Mouse (Mus musculus) ES-E14 (cell line): ENCODE data around the gene Pakap. TPM values are rescaled to one million over a fixed set of nuclear protein-coding genes. Genes with fewer than 3 reads are reported as not detected.
A peak's percentile ranks its signal among the peaks of the same experiment; 100 is the strongest.

Source experiments
- DNase-seq: peaks from one replicate; pipeline ENCODE4 v3.0.0-alpha.2; 2013; ENCODE audit warnings: low read depth, low spot score
- H3K27ac ChIP-seq: 2 replicates; pipeline ENCODE4 v1.5.1; 2012; ENCODE audit warnings: low read depth, mild to moderate bottlenecking, low read length, moderate library complexity, mixed read lengths; ENCODE audit not compliant: poor library complexity, insufficient read depth, severe bottlenecking
- H3K36me3 ChIP-seq: 2 replicates; pipeline ENCODE4 v1.6.1; 2012; ENCODE audit warnings: mild to moderate bottlenecking, low read length, moderate library complexity, mixed read lengths; ENCODE audit not compliant: control insufficient read depth, poor library complexity, insufficient read depth, severe bottlenecking
- H3K4me1 ChIP-seq, 2 experiments: fragments of 150-350 bp in 1 of 2; sonication (generic) in 1 of 2; 2 replicates each; pipeline ENCODE4 v1.6.1; 2012; ENCODE audit warnings: low read length in 2 of 2, mild to moderate bottlenecking in 1 of 2, mixed read lengths in 1 of 2; ENCODE audit not compliant: control insufficient read depth in 2 of 2, insufficient read depth in 2 of 2, poor library complexity in 1 of 2
- H3K4me3 ChIP-seq, 2 experiments: fragments of 150-350 bp in 1 of 2; sonication (generic) in 1 of 2; 2 replicates each; pipeline ENCODE4 v1.5.1; 2012; ENCODE audit warnings: low read length in 2 of 2, low read depth in 1 of 2, mild to moderate bottlenecking in 1 of 2, mixed read lengths in 1 of 2; ENCODE audit not compliant: insufficient read depth in 1 of 2, poor library complexity in 1 of 2, severe bottlenecking in 1 of 2
- H3K9ac ChIP-seq: 2 replicates; pipeline ENCODE4 v1.6.1; 2012; ENCODE audit warnings: low read depth, mild to moderate bottlenecking, low read length, mixed read lengths; ENCODE audit not compliant: poor library complexity, insufficient read depth, severe bottlenecking
- H3K9me3 ChIP-seq: fragments of 150-350 bp; sonication (generic); 2 replicates; pipeline ENCODE4 v1.6.1; 2012; ENCODE audit warnings: low read depth, mild to moderate bottlenecking, low read length; ENCODE audit not compliant: control insufficient read depth, insufficient read depth
- CHD2 ChIP-seq: IDR thresholded peaks from 2 replicates; pipeline ENCODE4 v1.6.1; 2014; ENCODE audit warnings: mild to moderate bottlenecking, low read depth, low read length, inconsistent platforms
- HCFC1 ChIP-seq: IDR thresholded peaks from 2 replicates; pipeline ENCODE4 v1.6.1; 2012; ENCODE audit warnings: low read length, inconsistent platforms, borderline replicate concordance; ENCODE audit not compliant: insufficient read depth
- MAFK ChIP-seq: IDR thresholded peaks from 2 replicates; pipeline ENCODE4 v1.6.1; 2014; ENCODE audit warnings: mild to moderate bottlenecking, low read depth, low read length, inconsistent platforms; ENCODE audit not compliant: insufficient read depth
- ZC3H11A ChIP-seq: IDR thresholded peaks from 2 replicates; pipeline ENCODE4 v1.6.1; 2012; ENCODE audit warnings: low read depth, mild to moderate bottlenecking, inconsistent platforms, low read length, borderline replicate concordance
- ZNF384 ChIP-seq: IDR thresholded peaks from 2 replicates; pipeline ENCODE4 v1.6.1; 2012; ENCODE audit warnings: low read depth, low read length, inconsistent platforms
- in situ Hi-C, 2 experiments: fragments of 600-800 bp; cut with MboI; formaldehyde crosslinking; loops; one replicate each; pipeline ENCODE4 v1.15.1; 2025; ENCODE audit warnings: low sequenced_read_pairs in 2 of 2, inconsistent platforms in 1 of 2; ENCODE audit not compliant: unreplicated experiment in 2 of 2
- total RNA-seq: library from RNA; depleted of rRNA; stranded (reverse); fragments of 300-350 nt; gene quantifications from 2 replicates; pipeline ENCODE4 v1.2.3, GENCODE M21; 2012; rRNA removed

Gene Pakap
- total RNA-seq = 5.8 and 7.1 TPM in 2 replicates

GRCm38 (mm10) chr4:57567666-57568206 lies at the start of gene Pakap:
Gene Pakap, plus strand, starts transcription at chr4:57568179.
- H3K27ac ChIP-seq = no peak within 1 kb of the TSS

DNA sequence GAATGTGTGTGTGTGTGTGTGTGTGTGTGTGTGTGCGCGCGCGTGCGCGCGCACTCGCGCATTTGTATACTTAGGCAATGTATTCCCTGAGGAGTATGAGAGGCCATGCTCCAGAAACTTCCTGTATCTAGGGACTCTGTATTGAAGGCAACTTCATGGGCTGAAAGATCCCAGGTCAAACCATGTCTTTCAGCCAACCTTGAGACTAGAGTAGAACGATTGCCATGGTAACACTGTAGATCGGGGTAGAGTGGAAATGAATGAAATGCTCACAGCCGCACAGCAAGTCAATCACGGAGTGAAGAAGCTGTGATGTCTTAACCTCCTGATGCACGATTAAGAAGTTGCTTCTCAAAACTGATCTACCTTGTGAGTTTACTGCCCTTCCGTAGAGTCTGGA lies 44.5 kb upstream of the Pakap start:
- DNase-seq = no peak
- no peak for TF ChIP-seq MAFK
- no peak for TF ChIP-seq ZNF384
- no peak for TF ChIP-seq HCFC1
- TF ChIP-seq CHD2 = no peak
- TF ChIP-seq ZC3H11A = no peak
- in situ Hi-C loops = no loop called here
- no peaks in the 10 kb centered on the region for H3K36me3 ChIP-seq
- H3K27ac ChIP-seq = no peak overlapping the region
- no peak overlapping the region for H3K9ac ChIP-seq
- no peaks in the 10 kb centered on the region for H3K9me3 ChIP-seq
- no peak overlapping the region for H3K4me3 ChIP-seq
- H3K4me1 ChIP-seq = 0 out of 4 replicates have a peak, but pooled peaks cover 0 to 2% of the 10 kb centered on the region in 2 experiments

More at GRCm38 (mm10) chr4:57567666-57568206, at the start of gene Pakap:
- H3K36me3 ChIP-seq = no peaks in the 10 kb centered on the region
- peak within 1 kb of the TSS; percentile 68 for H3K9ac ChIP-seq
- peak; percentile 29 for DNase-seq
- H3K4me3 ChIP-seq = peak within 1 kb of the TSS; percentile 70 to 73
- H3K4me1 ChIP-seq = peaks cover 0 to 2% of the 10 kb centered on the region in 2 experiments; a peak in 1 of 4 replicates
- H3K9me3 ChIP-seq = no peaks in the 10 kb centered on the region
- in situ Hi-C loops = no loop called here
- TF ChIP-seq HCFC1 (no peak), ZNF384 (no peak), CHD2 (no peak), MAFK (no peak), ZC3H11A (no peak)

GRCm38 (mm10) chr4:57524461-57524860 lies 43.5 kb upstream of the Pakap start:
- no peaks in the 10 kb centered on the region for H3K36me3 ChIP-seq
- H3K9me3 ChIP-seq = no peaks in the 10 kb centered on the region
- H3K4me3 ChIP-seq = no peak overlapping the region
- in situ Hi-C loops = no loop called here
- DNase-seq = no peak
- no peak overlapping the region for H3K9ac ChIP-seq
- H3K4me1 ChIP-seq = 0 out of 4 replicates have a peak, but pooled peaks cover 0 to 2% of the 10 kb centered on the region in 2 experiments
- no peak for TF ChIP-seq ZNF384
- TF ChIP-seq MAFK = no peak
- TF ChIP-seq HCFC1 = no peak
- TF ChIP-seq ZC3H11A = no peak
- TF ChIP-seq CHD2 = no peak
- H3K27ac ChIP-seq = no peak overlapping the region

DNA sequence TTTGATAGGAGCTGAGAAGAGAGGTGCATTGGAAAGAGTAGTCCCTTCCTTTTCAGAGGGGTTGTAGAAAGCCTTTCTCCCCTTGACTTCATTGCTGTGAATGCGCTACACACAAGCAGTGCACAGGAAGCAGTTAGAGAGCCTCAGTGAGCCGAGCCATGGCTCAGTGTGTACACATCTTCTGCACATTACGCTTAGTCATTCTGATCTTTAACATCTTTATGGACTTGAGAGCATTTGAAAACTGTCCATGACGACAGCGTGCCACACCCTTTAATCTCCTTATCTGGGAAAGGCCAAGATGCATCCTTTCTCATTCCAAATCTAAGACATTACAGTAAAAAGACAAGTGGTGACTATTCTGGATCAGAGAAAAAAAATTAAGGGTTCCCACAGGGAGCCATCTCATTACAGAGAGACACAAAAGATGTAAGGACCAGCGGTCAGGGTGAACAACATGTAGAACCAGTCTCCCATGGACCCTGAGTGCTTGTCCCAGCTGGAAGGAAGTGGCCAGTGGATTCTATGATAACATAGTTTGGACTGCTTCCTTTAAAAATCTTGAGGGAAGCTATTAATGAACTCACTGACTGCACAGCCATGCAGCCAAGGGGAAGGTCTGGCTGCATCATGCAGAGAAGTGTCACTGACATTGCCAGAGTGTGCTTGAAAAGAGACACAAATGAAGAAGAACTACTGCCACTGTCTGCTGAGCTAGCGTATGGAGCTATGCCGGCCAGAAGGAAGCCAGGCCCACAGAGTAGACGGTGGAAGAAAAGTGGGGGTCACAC lies 42.6 kb upstream of the Pakap start:
- in situ Hi-C loops = no loop called here
- no peak for TF ChIP-seq CHD2
- TF ChIP-seq ZNF384 = no peak
- no peak for TF ChIP-seq ZC3H11A
- TF ChIP-seq HCFC1 = no peak
- no peak for TF ChIP-seq MAFK
- H3K4me3 ChIP-seq = no peak overlapping the region
- H3K36me3 ChIP-seq = no peaks in the 10 kb centered on the region
- 0 out of 4 replicates have a peak, but pooled peaks cover 0 to 2% of the 10 kb centered on the region in 2 experiments for H3K4me1 ChIP-seq
- DNase-seq = no peak
- no peaks in the 10 kb centered on the region for H3K9me3 ChIP-seq
- no peak overlapping the region for H3K9ac ChIP-seq
- H3K27ac ChIP-seq = no peak overlapping the region
